Mouse (Mus musculus) central nervous system, embryonic 18 days (tissue): ENCODE measurements around the gene Gm8165. TPM values are rescaled to one million over a fixed set of nuclear protein-coding genes. Genes with fewer than 3 reads are reported as not detected.

Experiments
- polyA plus RNA-seq: library from polyadenylated mRNA; depleted of rRNA; stranded (reverse); fragments of >200 nt; gene quantifications from 2 replicates; pipeline ENCODE4 v1.2.3, GENCODE M21; 2012; rRNA removed

The Gm8165 gene
- not detected in 2 replicates for polyA plus RNA-seq

GRCm38 (mm10) chr14:43677099-43677498 lies at the start of gene Gm8165:
TSS of gene Gm8165 (minus strand) at chr14:43677199.

GRCm38 (mm10) chr14:43697621-43698020 lies 20.6 kb upstream of the Gm8165 start, which contains the start of gene Gm7324:
TSS of gene Gm7324 (plus strand) at chr14:43697828.

Other genes starting within 250 kb of the Gm8165 start
- gene Gm5799, start 133.6 kb downstream of the Gm8165 start, polyA plus RNA-seq, result not detected in 2 replicates
- not detected in 2 replicates for gene Gm17654, start 98.1 kb downstream of the Gm8165 start, polyA plus RNA-seq
- gene Gm10375, start 69.2 kb downstream of the Gm8165 start, polyA plus RNA-seq, result not detected in 2 replicates
- 0.66 and 1.0 TPM in 2 replicates for gene Gm7324, start 20.6 kb upstream of the Gm8165 start, polyA plus RNA-seq
- gene Gm16506, start 50.3 kb upstream of the Gm8165 start, polyA plus RNA-seq, result not detected in 2 replicates
- not detected in 2 replicates for gene Gm6526, start 70.7 kb upstream of the Gm8165 start, polyA plus RNA-seq
- not detected in 2 replicates for gene Gm8180, start 107.5 kb upstream of the Gm8165 start, polyA plus RNA-seq
- not detected in 2 replicates for gene Ear1, start 198.3 kb upstream of the Gm8165 start, polyA plus RNA-seq
- not detected in 2 replicates for gene Ear10, start 246.4 kb upstream of the Gm8165 start, polyA plus RNA-seq
- gene Gm8113, start 248.2 kb upstream of the Gm8165 start, polyA plus RNA-seq, result 5.9 TPM in 2 replicates